Mouse (Mus musculus): ENCODE measurements around the gene Prkag2. TPM values are rescaled to one million over a fixed set of nuclear protein-coding genes. Genes with fewer than 3 reads are reported as not detected.

Gene Prkag2
- total and polyA plus RNA-seq, 2 experiments from 2014 or later: 62.4 to 112 TPM

GRCm38 (mm10) chr5:24973228-24973627, 127.2 kb downstream of the Prkag2 start:
- ATAC-seq: no peak
- Histone ChIP-seq H3K27me3 (ENCODE audit: insufficient read depth, low read length) (no peaks in the 10 kb centered on the region), H3K9me3 (ENCODE audit: low read length) (no peaks in the 10 kb centered on the region), H3K36me3 (ENCODE audit: insufficient read depth) (no peaks in the 10 kb centered on the region), H3K4me2 (ENCODE audit: low read depth) (no peak overlapping the region), H3K27ac (ENCODE audit: low read depth, low read length) (no peak overlapping the region), H3K4me1 (ENCODE audit: insufficient read depth) (no peaks in the 10 kb centered on the region), H3K4me3 (ENCODE audit: low read depth, low read length) (no peak overlapping the region), H3K9ac (no peak overlapping the region)
- no peak for DNase-seq
- WGBS: 73% methylated on average over 13 of the region's 13 CpGs
- no peak for TF ChIP-seq CTCF (IDR thresholded peaks at IDR 0.05; ENCODE audit: low read depth)

DNA sequence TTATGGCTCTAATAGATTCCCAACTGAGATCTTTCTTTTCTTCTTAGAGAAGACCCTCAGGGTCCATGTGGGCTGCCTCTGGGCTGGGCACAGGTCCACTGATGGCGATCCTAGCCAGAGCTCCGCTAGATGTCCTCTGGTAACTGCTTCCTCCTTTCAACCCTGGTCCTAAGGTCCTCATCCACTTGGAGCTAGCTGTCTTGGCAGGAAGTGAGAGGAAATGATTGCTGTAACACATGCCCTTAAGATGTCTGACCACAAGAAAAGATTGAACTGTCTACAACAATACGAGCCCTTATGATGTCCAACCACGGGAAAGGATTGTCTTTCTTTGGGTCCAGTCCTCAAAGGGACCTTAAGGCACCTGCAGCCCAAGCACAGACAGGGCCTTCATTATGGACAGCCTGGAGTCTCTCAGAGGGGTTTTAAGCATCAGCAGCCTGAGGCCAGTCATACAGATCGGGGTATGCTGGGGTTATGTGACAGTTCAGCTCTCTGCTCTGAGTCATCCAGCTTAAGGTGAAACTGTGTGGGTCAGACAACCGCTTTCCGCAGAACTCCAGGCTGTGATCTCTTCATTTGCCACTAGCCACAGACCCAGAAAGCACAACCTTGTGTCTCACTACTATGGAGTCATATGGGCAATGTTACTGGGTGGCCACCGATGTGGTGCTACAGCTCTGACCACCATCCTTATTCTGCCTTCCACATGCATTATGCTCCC, 129.7 kb downstream of the Prkag2 start:
- H3K4me2 ChIP-seq (ENCODE audit: low read depth): no peak overlapping the region
- H3K4me1 ChIP-seq (ENCODE audit: insufficient read depth): no peaks in the 10 kb centered on the region
- no peak for DNase-seq
- WGBS: 95% methylated on average over 8 of the region's 8 CpGs
- no peak for ATAC-seq
- H3K27ac ChIP-seq (ENCODE audit: low read depth, low read length): no peak overlapping the region
- no peak for TF ChIP-seq CTCF (IDR thresholded peaks at IDR 0.05; ENCODE audit: low read depth)
- no peaks in the 10 kb centered on the region for H3K27me3 ChIP-seq (ENCODE audit: insufficient read depth, low read length)
- no peak overlapping the region for H3K4me3 ChIP-seq (ENCODE audit: low read depth, low read length)
- no peak overlapping the region for H3K9ac ChIP-seq
- no peaks in the 10 kb centered on the region for H3K36me3 ChIP-seq (ENCODE audit: insufficient read depth)
- H3K9me3 ChIP-seq (ENCODE audit: low read length): no peaks in the 10 kb centered on the region

DNA sequence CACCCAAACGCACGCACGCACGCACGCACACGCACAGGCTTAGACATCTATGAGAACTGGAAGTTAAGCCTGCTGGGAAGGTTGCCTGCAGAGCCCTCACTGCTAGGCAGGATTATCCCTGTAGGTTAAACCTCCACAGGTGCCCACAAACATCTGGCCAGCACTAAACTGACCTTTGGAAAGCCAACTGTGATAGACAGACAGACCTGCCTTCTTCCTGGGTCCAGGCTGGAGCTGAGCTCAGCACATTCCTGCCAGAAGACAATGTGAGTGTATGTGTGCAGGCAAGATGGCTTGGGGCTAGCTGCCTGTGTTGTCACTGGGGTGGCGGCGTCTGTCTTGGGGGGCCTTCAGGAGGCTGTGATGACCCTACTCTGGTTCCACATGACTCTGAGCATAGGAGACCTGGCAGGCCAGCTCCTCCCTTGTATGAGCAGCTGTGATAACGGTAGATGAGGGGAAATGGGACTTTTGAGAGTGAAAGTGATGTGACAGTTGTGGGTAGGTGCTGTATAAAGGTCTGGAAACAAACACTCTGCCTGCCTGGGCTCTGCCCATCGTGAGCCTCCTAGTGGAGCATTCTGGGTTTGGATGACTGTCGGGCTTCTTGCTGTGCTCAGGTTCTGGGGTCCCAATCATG, 131.1 kb downstream of the Prkag2 start:
- H3K27ac ChIP-seq (ENCODE audit: low read depth, low read length): no peak overlapping the region
- H3K4me1 ChIP-seq (ENCODE audit: insufficient read depth): no peaks in the 10 kb centered on the region
- H3K9ac ChIP-seq: no peak overlapping the region
- H3K4me3 ChIP-seq (ENCODE audit: low read depth, low read length): no peak overlapping the region
- no peaks in the 10 kb centered on the region for H3K27me3 ChIP-seq (ENCODE audit: insufficient read depth, low read length)
- TF ChIP-seq CTCF (IDR thresholded peaks at IDR 0.05; ENCODE audit: low read depth): no peak
- H3K9me3 ChIP-seq (ENCODE audit: low read length): no peaks in the 10 kb centered on the region
- H3K4me2 ChIP-seq (ENCODE audit: low read depth): no peak overlapping the region
- ATAC-seq (no peak), DNase-seq (no peak)
- H3K36me3 ChIP-seq (ENCODE audit: insufficient read depth): no peaks in the 10 kb centered on the region
- 67% methylated on average over 11 of the region's 11 CpGs for WGBS

GRCm38 (mm10) chr5:24968792-24969191, 131.7 kb downstream of the Prkag2 start:
- DNase-seq: no peak
- 33% methylated on average over 8 of the region's 8 CpGs for WGBS
- no peak overlapping the region for H3K27ac ChIP-seq (ENCODE audit: low read depth, low read length)

GRCm38 (mm10) chr5:24967898-24968535, 132.4 kb downstream of the Prkag2 start:
- H3K36me3 ChIP-seq (ENCODE audit: insufficient read depth): no peaks in the 10 kb centered on the region
- H3K9me3 ChIP-seq (ENCODE audit: low read length): no peaks in the 10 kb centered on the region
- ATAC-seq (no peak), DNase-seq (no peak)
- H3K4me1 ChIP-seq (ENCODE audit: insufficient read depth): no peaks in the 10 kb centered on the region
- no peak overlapping the region for H3K9ac ChIP-seq
- WGBS: 71% methylated on average over 7 of the region's 7 CpGs
- no peak overlapping the region for H3K4me3 ChIP-seq (ENCODE audit: low read depth, low read length)
- no peak overlapping the region for H3K27ac ChIP-seq (ENCODE audit: low read depth, low read length)
- no peak for TF ChIP-seq CTCF (IDR thresholded peaks at IDR 0.05; ENCODE audit: low read depth)
- H3K27me3 ChIP-seq (ENCODE audit: insufficient read depth, low read length): no peaks in the 10 kb centered on the region
- H3K4me2 ChIP-seq (ENCODE audit: low read depth): no peak overlapping the region

More at GRCm38 (mm10) chr5:24968792-24969191, 131.7 kb downstream of the Prkag2 start:
- no peak for TF ChIP-seq CTCF (IDR thresholded peaks at IDR 0.05; ENCODE audit: low read depth)
- no peak overlapping the region for H3K9ac ChIP-seq
- H3K4me1 ChIP-seq (ENCODE audit: insufficient read depth): no peaks in the 10 kb centered on the region
- H3K27me3 ChIP-seq (ENCODE audit: insufficient read depth, low read length): no peaks in the 10 kb centered on the region
- no peak for ATAC-seq
- H3K9me3 ChIP-seq (ENCODE audit: low read length): no peaks in the 10 kb centered on the region
- no peaks in the 10 kb centered on the region for H3K36me3 ChIP-seq (ENCODE audit: insufficient read depth)
- no peak overlapping the region for H3K4me2 ChIP-seq (ENCODE audit: low read depth)
- H3K4me3 ChIP-seq (ENCODE audit: low read depth, low read length): no peak overlapping the region

- Histone ChIP-seq H3K27ac (ENCODE audit: low read depth, low read length) (no peak overlapping the region), H3K27me3 (ENCODE audit: insufficient read depth, low read length) (no peaks in the 10 kb centered on the region), H3K4me3 (ENCODE audit: low read depth, low read length) (no peak overlapping the region), H3K9me3 (ENCODE audit: low read length) (no peaks in the 10 kb centered on the region), H3K36me3 (ENCODE audit: insufficient read depth) (no peaks in the 10 kb centered on the region), H3K4me1 (ENCODE audit: insufficient read depth) (no peaks in the 10 kb centered on the region), H3K4me2 (ENCODE audit: low read depth) (no peak overlapping the region), H3K9ac (no peak overlapping the region)
- no peak for TF ChIP-seq CTCF (IDR thresholded peaks at IDR 0.05; ENCODE audit: low read depth)
- no peak for ATAC-seq
- 53% methylated on average over 4 of the region's 4 CpGs for WGBS
- no peak for DNase-seq
These were observed 136.7 kb downstream of the Prkag2 start for GRCm38 (mm10) chr5:24963776-24964175.

- ATAC-seq (peak; percentile 40; the same call in 1 of the 2 replicates), DNase-seq (no peak)
- Histone ChIP-seq H3K9ac (no peak overlapping the region), H3K36me3 (ENCODE audit: insufficient read depth) (no peaks in the 10 kb centered on the region), H3K9me3 (ENCODE audit: low read length) (no peaks in the 10 kb centered on the region), H3K4me1 (ENCODE audit: insufficient read depth) (no peaks in the 10 kb centered on the region), H3K27me3 (ENCODE audit: insufficient read depth, low read length) (no peaks in the 10 kb centered on the region), H3K4me2 (ENCODE audit: low read depth) (no peak overlapping the region), H3K27ac (ENCODE audit: low read depth, low read length) (no peak overlapping the region), H3K4me3 (ENCODE audit: low read depth, low read length) (no peak overlapping the region)
- WGBS: 69% methylated on average over 5 of the region's 5 CpGs
- no peak for TF ChIP-seq CTCF (IDR thresholded peaks at IDR 0.05; ENCODE audit: low read depth)
These were observed 139.7 kb downstream of the Prkag2 start for GRCm38 (mm10) chr5:24960791-24961190.
